Mouse (Mus musculus) ovary, postnatal 14 days (tissue): ENCODE data around the gene Khk.

Source experiments
- DNase-seq: peaks from one replicate; pipeline ENCODE4 v3.0.0; 2022; ENCODE audit warnings: low spot score

Gene Khk

GRCm38 (mm10) chr5:30934725-30935461 lies 13.7 kb downstream of the Khk start:
- DNase-seq = no peak

- DNase-seq = no peak
Measured at GRCm38 (mm10) chr5:30943004-30943403, 21.8 kb downstream of the Khk start.

GRCm38 (mm10) chr5:30944344-30944743 lies 23.1 kb downstream of the Khk start:
- no peak for DNase-seq

- DNase-seq = no peak
Measured at GRCm38 (mm10) chr5:30944956-30945781, 23.9 kb downstream of the Khk start, which contains the start of gene Cgref1. Gene Cgref1 (minus strand): TSS chr5:30945591.

- no peak for DNase-seq
Measured at GRCm38 (mm10) chr5:30948620-30949019, 27.4 kb downstream of the Khk start.

GRCm38 (mm10) chr5:30949654-30950326 lies 28.6 kb downstream of the Khk start:
- DNase-seq = peak; percentile 85

GRCm38 (mm10) chr5:30950451-30950850 lies 29.2 kb downstream of the Khk start:
- no peak for DNase-seq

- DNase-seq = no peak
Measured at GRCm38 (mm10) chr5:30950922-30951321, 29.7 kb downstream of the Khk start.

- DNase-seq = no peak
Measured at GRCm38 (mm10) chr5:30951706-30952105, 30.5 kb downstream of the Khk start.

- no peak for DNase-seq
Measured at GRCm38 (mm10) chr5:30952551-30952950, 31.3 kb downstream of the Khk start.

GRCm38 (mm10) chr5:30954065-30954464 lies 32.8 kb downstream of the Khk start:
- DNase-seq = no peak

- DNase-seq = no peak
Measured at GRCm38 (mm10) chr5:30954556-30954955, 33.3 kb downstream of the Khk start.

- DNase-seq = no peak
Measured at GRCm38 (mm10) chr5:30955751-30956150, 34.5 kb downstream of the Khk start.

GRCm38 (mm10) chr5:30957891-30958290 lies 36.7 kb downstream of the Khk start:
- DNase-seq = no peak

- no peak for DNase-seq
Measured at GRCm38 (mm10) chr5:30959198-30959854, 38.1 kb downstream of the Khk start.

GRCm38 (mm10) chr5:30959966-30960501 lies 38.8 kb downstream of the Khk start, which contains the start of gene Preb:
Gene Preb (minus strand): TSS chr5:30960361.
- peak; percentile 98 for DNase-seq

- no peak for DNase-seq
Measured at GRCm38 (mm10) chr5:30960814-30961213, 39.6 kb downstream of the Khk start.

- no peak for DNase-seq
Measured at GRCm38 (mm10) chr5:30961545-30962505, 40.6 kb downstream of the Khk start.

GRCm38 (mm10) chr5:30963916-30964315 lies 42.7 kb downstream of the Khk start:
- no peak for DNase-seq

- DNase-seq = no peak
Measured at GRCm38 (mm10) chr5:30966189-30966588, 45.0 kb downstream of the Khk start.

GRCm38 (mm10) chr5:30968416-30968815 lies 47.2 kb downstream of the Khk start, which contains the start of gene Tcf23:
Gene Tcf23 (plus strand): TSS chr5:30968662.
- peak; percentile 81 for DNase-seq
